Mouse (Mus musculus) embryonic fibroblast, embryonic 13.5 days (primary cell): Measurements from ENCODE around the gene D130043K22Rik.

Experiments used
- CTCF ChIP-seq: IDR thresholded peaks from 2 replicates; pipeline ENCODE4 v1.5.1; 2011; ENCODE audit warnings: mild to moderate bottlenecking, control low read depth, low read length, moderate library complexity, borderline replicate concordance; ENCODE audit not compliant: insufficient read depth
- POLR2A ChIP-seq: IDR thresholded peaks from 2 replicates; pipeline ENCODE4 v1.6.1; 2011; ENCODE audit warnings: low read depth, mild to moderate bottlenecking, control low read depth, low read length, moderate library complexity

DNA sequence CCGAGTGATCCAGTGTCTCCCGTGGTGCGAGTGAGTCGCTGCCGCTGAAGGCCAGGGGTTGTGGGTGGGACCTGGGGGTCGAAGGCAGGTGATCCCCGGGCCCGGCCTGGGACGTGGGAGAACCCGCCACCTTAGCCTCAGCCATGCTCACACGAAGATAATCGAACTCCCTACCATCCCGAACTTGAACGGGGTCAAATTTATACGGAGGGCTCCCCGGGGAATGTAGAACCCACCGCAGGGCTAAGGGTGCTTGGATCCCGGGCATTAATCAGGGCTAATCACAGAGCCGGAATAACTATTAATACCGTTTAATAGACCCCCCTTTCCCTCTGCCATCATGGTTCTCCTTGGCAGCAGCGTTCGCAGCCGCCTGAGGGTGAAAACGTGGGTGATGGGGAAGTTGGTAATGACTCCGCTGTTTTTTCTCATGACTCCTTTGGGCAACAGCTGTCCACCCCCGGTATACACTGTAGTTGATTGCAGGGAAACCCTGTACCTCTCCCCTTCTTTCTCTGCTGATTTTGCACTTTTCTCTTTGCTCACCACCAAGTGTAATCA lies 42.7 kb upstream of the D130043K22Rik start:
- no peak; the same call in 1 of the 2 replicates for TF ChIP-seq POLR2A
- no peak for TF ChIP-seq CTCF
